Mouse (Mus musculus): ENCODE results near the gene Ifitm7.
"Not testable (repeated sequence)": the region's sequence is repeated elsewhere in the genome, so short reads cannot be mapped to it uniquely, and the experiment has no call there.

Ifitm7 gene

DNA sequence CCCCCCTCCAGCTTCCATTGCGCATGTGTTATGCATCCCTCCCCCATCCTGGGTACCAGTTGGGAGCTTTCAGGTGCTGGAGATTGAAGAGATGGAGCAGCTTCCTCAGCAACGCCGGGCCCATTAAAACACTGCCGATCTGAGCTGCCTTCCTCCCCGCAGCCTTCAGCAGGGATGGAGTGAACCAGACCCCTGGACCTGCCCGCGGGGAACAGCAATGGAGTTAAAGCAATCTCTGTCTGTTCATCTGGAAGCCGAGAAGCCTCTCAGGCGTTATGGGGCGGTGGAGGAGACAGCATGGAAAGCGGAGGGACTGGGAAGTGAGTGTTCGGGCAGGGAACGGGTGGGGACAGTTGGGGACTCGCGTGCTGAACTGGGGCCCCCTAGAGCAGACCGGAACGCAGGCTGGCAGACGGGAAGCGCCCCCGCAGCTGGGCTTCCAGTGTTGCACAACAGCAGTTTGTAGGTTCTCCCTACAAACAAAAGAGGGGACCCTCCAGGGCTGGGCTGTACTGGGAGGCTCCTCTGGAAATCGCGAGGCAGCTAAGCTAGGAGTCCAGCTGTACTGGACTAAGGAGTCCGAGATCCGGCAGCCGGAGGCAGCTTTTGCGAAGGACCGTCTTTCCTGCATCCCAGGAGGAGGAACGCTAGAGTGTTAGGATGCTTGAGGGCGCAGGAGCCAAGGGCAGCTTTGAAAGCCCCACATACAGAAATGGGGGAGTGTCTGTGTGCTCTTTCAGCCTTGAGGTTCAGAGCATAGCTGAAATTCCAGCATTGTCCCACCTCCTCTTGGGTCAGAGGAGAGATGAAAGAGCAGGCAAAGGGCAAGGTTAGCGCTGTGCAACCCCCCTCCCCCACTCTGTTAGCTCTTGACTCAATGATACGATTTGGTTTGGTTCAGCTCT lies at the start of gene Ifitm7, which contains the start of gene 2900011O08Rik:
Ifitm7 (minus strand) TSS at position 315 of the 905 bp plus-strand sequence.
2900011O08Rik (plus strand) TSS at position 31 of the 905 bp plus-strand sequence.
- no peak for DNase-seq

DNA sequence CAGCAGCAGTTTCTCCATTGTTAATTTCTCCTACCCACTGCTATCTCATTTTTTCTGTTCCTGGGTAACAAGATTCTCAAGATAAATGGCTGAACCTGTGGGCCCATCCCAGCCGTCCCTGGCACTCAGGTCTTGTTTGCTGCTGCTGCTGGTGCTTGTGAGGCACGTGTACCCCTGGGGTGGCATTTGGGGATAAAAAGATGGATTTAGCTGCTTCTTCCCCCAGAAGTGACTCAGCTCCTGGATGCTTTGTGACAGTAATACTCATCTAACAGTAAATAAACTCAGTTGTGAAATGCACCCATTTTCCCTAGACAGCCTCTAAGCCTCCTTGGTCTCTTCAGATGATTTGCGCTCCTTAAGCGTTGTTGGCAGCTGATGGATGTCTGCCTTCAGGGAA lies 46.4 kb upstream of the Ifitm7 start:
- no peak for DNase-seq

DNA sequence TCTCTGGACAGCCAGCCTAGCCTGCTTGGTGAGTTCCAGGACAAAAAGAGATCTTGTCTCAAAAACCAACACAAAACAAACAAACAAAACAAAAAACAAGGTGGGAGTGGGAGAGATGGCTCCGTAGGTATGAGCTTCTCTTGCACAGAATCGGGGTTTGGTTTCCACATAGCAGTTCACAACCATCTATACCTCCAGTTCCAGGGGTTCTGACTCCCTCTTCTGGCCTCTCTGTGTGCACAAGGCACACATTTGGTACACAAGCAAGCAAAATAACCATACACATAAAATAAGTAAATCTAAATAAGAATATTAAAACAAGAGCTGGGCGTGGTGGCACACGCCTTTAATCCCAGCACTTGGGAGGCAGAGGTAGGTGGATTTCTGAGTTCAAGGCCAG lies 44.0 kb upstream of the Ifitm7 start:
- no peak for DNase-seq

DNA sequence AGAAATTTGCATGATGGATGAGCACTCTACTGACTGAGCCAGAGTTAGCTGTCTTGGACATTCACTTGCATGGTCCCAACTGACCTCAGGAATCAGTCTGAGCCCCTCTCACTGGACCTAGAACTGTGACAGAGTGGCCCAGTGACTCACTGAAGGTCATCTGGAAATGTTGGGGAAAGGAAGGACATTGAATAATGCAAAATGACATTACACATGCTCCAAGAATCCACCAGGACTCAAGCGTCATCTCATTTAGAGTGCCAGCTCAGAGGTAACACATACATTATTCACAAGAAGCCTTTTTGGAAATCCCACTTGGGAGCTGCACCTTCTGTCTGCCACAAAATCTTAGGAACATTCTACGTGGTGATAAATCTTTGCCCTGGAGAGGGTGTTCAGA lies 43.2 kb upstream of the Ifitm7 start:
- DNase-seq = no peak

DNA sequence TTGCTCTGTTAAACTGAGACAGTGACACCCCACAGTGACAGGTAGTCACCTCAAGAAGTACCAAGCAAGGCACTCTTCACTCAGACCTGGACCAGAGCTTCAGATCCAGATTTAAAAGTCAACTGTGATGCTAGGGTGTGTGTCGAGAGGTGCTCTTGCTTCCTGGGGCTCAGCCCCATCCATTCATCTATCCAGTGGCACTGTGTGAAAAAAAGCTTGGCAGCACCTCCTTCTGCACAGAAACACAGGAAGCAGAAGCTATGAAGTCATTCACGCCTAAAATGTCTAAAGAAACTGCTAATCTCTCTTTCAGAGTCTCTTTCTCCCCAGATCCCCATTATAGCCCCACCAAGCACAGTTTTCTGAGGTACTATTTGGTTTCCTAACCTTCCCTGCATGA lies 42.4 kb upstream of the Ifitm7 start:
- DNase-seq = no peak

DNA sequence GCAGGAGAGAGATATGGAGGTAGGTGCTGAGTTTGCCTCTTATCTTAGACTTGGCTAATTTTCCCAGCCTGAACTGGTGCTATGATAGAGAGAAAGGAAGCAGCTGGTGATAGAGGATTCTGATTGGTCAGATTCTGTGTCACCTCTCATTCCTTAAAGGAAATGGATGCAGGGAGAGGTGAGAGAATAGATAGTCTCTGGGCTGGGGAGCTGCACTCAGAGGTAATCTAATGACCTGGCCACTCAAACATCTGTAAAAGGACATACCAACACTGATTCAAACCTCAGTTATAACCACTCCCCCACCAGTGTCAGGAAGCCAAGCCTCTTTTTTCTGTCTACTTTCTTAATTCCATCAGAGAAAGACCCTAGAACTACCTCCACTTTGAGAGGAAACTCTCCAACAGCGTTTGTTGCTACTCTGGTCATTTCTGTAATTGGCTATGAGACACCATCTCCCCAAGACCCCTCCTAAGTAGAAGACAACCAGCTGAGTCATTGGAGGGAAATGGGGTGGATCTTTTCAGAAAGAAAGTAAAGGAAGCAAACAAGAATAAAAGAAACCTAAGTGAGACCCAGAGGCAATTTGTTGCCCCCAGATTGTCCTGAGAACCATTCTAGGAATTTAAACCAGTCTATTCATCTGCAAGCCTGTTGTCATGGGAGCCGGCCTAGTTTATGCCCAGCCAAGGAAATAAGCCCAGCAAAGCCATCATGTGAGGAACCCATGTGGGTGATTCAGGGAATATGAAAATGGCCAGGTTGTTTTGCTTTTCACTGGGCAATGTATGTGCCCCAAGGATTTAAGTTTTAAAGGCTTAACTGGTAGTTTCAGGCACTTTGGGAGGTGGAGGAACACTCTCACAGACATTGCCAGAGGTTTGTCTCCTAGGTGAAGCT lies 38.7 kb upstream of the Ifitm7 start:
- DNase-seq = no peak

DNA sequence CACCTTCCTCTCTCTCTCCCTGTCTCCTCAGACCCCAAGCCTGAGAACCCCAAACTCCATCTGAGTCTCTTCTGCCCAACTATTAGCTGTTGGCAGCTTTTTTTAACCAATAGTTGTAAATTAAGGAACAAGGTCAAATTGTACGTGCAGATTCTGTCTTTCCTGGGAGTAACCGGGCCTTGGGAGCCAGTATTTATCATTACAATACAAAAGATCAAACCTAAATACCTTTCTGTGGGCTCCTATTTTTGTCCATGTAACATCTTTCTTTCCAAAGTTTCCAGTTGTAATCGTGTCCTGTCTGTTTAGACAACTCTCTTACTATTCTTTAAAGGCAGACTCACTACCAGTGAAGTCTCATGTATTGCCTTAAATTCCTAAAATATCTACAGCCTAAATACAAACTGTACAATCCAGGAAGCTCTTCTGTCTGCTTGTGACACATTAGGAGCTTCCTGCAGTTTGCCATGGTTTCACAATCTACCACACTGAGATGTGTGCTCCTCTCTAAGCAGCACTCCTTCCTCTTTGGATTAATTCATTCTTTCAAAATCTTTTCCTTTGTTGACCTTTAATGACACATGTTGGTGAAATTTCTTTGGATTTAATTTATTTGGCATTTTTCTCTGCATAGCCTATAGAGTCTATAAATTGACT lies 34.6 kb upstream of the Ifitm7 start:
- no peak for DNase-seq

DNA sequence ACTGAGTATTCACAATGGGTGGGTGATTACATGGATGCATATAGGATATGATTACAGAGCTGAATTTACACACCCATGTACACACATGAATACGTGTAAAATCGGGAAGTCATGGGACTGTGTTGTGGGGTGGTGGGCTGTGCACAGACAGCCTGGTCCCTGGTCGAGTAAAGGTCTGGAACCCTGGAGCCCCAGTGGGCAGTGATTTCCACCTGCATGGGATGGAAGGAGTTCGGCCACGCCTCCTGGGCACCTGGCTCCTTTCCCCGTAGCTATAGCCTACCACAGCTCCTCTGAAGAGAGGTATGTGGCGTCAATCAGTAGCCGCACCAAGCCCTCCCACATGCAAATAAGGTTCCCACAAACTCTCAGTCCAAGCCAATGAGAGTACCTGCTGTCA lies 30.6 kb upstream of the Ifitm7 start:
- no peak for DNase-seq

DNA sequence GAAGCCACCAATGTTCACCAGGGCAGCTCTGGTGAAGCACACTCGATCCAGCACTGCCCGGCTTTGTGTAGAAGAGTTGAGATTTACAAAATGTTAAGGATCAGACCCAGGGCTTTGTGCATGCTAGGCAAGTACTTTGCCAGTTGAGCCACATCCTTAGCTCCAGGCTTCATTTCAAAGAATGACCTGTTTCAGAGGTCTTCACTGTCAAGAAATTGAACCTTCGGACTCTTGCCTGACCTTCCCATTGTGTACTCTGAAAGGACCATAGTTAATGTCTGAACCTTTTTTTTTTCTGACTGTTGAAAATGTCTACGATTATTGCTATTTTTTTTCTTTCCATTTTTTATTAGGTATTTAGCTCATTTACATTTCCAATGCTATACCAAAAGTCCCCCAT lies 23.3 kb upstream of the Ifitm7 start:
- no peak for DNase-seq

DNA sequence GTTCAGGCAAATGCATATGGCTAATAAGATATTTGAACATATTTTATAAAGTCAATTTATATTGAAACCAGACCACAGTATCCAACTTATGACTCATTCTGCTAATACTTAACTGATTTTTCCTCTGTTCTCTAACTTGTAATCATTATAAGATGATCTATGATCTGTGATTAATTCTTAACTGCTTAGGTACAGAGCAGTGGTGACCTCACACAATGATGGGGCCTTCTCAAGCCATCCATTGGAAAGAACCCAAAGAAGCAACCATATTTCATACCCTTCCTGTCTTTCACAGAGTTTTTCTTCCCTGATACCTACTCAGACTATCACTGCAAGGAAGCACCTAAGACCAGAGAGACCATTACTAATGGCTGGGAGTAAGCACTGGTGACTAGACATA lies 22.0 kb upstream of the Ifitm7 start:
- no peak for DNase-seq

DNA sequence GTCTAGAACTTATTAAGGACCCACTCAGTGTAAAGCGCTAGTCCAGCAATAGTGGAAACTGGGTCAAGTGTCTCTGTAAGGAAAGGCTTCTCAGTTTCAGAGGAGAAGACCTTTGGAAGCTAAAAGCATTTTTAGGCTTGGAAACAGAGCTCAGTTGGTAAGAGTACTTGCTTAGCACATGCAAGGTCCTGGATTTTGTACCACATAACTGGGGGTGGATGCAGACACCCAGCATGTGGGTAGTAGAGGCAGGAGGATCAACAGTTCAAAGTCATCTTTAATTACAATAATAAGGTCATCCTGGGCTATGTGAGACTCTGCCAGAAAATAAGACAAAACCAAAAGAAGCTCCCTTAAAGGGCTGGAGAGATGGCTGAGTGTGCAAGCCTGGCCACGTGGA lies 21.4 kb upstream of the Ifitm7 start:
- DNase-seq = no peak

DNA sequence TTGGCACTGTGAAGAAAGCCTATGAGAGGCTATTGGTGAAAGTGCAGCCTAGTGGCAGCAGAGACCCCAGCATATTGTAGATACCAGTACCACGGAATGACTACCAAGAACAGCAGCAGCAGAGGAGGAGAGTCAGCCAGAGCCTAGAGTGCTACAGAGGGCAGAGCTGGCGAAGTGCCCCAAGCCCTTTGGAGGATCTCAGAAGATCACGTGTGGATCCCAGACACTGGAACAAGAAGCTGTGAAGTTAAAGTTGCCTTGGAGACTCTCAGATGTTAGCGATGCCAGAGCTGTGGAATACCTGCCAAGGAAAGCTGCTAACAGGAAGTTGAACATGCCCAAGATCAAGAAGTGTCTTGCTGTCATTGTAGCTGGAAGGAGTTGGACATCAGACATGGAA lies 18.6 kb upstream of the Ifitm7 start:
- no peak for DNase-seq

DNA sequence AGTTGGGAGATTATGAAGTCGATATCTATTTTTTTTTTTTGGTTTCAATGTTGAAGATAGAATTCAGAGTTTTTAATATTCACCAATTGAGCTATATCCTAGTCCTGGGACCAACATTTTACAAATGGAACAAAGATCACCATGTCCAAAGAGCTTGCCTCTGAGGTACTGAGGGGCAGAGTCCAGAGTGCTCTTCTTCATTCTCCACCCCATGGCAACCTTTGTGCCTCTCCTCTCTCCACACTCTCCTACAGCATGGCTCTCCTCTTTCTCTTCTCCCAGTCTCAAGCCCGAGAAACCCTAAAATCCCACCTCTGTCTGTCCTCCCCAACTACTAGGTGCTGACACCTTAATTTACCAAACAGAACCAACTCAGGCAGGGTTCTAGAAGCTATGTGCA lies 18.0 kb upstream of the Ifitm7 start:
- DNase-seq = no peak

DNA sequence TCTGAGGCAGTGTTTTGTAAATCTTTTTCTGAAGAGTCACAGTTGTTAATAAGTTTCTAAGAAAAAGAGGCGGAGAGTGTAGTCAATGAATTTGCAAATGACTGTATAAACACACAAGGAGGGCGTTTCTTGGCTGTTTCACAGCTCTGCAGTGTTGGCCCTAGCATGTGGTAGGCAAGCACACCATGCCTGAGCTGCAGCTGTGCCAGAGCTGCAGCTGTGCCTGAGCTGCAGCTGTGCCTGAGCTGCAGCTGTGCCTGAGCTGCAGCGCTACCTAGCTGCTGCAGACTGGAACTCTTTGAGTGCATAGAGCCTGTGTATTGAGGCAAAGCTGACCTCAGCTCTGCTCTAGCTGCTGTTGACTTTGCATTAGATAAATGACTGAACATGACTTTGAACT lies 17.5 kb upstream of the Ifitm7 start:
- DNase-seq = no peak

DNA sequence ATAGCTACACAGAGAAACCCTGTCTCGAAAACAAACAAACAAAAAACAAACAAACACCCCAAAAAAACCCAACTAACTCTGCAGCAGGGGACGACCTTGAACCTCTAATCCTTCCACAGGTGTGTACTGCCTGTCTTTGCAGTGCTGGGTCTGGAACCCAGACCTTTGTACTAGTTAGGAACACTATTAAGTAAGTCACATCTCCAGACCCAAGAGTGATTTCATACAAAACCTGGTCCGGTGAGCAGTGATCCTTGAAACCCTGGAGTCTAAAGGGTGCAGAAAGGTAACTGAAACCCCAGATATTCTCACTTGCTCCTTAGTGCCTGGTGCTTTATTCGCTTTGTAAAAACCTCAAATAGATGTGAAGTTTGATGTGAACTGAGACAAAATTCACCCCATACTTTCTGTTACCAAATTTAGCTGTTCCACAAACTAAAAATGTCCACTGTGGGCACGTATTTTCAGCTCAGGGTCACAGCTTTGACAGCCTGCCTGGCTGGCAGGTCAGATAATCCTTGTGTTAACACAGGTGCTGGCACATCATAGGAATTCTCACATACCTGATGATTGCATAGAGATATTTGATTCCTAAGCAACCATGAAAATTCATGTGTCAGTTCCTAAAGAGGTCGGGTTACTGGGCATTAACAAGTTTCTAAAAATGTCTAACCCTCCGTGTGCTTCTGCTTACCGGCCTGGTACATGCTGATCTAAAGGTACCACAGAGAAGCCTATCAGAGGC lies 16.9 kb upstream of the Ifitm7 start:
- DNase-seq = no peak

DNA sequence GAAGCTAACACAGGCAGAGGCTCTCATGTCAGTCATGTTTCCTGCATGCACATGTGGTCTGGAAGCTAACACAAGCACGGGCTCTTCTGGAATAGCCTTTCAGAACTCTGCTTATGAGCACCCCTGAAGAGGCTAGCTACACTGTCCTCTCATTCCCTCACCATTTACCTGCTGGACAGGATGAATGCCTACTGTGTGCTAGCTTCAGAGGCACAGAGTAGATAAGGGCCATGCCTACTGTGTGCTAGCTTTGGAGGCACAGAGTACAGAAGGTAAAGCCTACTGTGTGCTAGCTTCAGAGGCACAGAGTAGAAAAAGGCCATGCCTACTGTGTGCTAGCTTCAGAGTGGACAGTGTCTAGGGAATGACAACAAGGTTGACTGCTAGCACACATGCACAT lies 7.8 kb upstream of the Ifitm7 start:
- no peak for DNase-seq

DNA sequence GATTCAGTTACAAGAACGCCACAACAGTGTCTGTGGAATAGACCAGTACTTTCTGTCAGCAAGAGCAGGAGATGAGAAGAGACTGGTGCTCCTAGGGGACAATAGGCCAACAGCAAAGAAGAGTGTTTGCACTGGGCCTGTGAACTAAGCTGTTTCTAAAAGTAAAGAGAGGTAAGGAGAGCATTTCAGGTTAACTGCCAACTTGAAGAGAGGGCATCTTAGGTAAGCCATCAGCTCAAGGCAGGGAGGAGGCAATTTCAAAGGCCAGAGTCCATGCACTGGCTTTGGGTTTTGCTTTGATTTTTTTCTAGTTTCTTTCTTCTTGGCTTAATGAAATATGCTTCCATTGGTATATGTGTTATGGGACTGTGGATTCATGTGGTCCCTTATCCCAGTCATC lies 7.4 kb upstream of the Ifitm7 start:
- no peak for DNase-seq

DNA sequence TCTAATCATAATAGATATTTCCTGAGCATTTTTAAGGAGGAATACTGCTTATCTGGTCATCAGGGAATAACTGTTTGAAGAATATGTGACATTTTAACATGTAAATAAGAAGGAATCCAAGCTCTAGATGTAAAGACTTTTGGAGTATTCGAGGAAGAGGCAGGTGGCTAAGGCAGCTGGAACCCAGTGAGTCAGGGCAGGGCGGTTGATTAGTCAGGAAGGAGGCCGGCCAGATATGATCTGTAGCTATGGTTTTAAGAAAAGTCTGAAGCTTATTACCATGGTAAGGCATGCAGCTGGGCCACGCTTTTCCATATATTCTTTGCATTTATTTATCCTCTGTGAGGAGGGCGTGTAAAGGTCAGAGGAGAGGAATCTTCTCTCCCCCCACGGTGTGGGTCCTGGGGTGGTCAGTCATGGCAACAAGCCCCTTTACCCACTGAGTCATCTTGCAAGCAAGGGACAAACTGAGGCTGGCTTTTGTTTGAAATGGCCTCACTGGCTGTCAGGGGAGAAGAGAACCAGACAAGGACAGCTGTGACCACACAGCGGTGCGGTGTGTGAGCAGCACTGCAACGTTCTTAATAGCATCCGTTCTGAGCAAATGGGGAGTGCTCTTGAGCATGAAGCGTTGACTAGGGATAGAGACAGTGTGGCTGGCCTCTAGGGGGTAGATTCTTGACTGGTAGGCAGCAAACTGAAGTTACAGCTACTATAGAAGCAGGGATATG lies 6.0 kb upstream of the Ifitm7 start:
- no peak for DNase-seq

DNA sequence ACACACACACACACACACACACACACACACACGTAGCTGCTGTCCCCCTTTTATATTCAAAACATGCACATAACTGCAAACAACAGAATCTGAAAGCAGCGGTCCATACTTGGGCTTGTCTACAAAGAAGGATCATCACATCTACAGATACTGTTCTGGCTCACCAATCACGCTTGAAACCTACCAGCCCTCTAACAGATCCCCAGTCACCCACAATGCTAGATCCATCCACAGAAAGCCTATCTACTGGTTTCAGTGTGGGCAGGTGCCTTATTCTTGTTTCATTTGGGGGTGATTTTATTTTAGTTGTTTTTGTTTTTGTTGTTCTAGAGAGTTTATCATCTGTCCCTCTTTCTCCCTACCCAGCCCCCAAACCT lies 503 bp downstream of the Ifitm7 start:
- no peak for DNase-seq

DNA sequence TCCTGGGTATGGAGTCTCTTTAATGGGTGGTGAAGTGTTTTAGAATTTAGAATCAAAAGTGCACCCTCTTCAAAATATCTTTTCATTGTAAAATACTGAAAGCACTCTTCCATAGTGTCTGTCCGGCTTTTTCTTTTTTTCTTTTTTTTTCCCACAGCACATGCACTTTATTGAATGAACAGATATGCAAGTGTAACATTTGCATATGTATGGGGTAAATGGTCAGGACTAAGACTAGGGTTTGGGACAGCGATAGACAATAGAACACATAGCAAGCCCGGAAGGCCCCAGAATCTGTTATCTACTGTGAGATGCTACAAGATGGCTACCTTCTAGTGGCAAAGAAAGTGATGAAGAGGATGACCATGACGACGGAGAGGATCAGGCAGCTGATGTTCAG lies 3.5 kb downstream of the Ifitm7 start:
- no peak for DNase-seq

DNA sequence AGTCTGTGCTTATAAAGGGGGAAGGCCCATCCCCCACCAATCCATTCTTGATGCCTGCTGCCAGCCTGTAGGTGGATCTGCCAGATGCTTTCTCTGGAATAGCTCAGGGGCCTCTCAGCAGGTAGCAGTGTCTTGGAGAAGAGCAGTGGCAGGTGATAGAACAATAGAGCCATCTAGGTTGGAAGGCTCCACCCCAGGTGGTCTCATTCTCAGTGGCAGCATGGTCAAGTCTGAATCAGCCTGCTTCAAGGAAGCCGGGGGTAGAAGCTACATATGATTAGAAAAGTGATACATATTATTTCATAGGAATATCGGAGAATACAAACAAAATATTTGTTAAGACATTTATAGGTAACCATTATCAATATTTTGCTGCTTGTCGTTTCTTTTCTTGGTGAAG lies 5.0 kb downstream of the Ifitm7 start:
- not testable (repeated sequence) for DNase-seq

DNA sequence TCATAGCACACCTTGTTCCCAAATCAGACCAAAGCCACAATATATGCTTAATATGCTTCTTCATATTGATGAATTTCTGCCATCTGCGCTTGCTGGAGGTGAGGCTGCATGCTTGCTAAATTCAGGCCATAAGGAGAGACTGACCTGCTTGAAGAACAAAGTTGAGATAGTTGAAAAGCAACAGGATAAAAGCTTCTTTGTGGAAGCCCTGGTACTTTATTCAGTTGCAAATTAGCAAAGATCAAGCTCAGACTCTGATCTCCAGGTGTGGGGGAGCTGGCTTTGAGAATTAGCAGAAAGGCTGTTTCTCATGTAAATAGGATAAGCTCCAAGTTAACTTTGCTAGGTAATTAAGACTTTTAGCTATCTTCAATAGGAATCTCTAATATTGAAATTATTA lies 9.7 kb downstream of the Ifitm7 start:
- not testable (repeated sequence) for DNase-seq
